Mouse (Mus musculus) cerebellum, adult 8-10 months (tissue): Measurements from ENCODE around the gene Gm26965.
"Not testable (repeated sequence)": the region's sequence is repeated elsewhere in the genome, so short reads cannot be mapped to it uniquely, and the experiment has no call there.

Source experiments
- DNase-seq: peaks from one replicate; pipeline ENCODE4 v3.0.0; 2022

Gene Gm26965

GRCm38 (mm10) chr13:67525753-67526410, at the start of gene Gm26965, which contains the start of gene Zfp87:
TSS of gene Gm26965 (minus strand) at chr13:67526151.
TSS of gene Zfp87 (minus strand) at chr13:67526177.
- peak; percentile 89 for DNase-seq

- no peak for DNase-seq
Measured at GRCm38 (mm10) chr13:67572591-67573189, 46.7 kb upstream of the Gm26965 start.

GRCm38 (mm10) chr13:67553730-67554129, 27.8 kb upstream of the Gm26965 start, which contains the start of gene Zfp748:
TSS of gene Zfp748 (minus strand) at chr13:67553830.
- no peak for DNase-seq

GRCm38 (mm10) chr13:67552505-67553346, 26.8 kb upstream of the Gm26965 start:
- peak; percentile 86 for DNase-seq

GRCm38 (mm10) chr13:67545941-67546340, 20.0 kb upstream of the Gm26965 start:
- DNase-seq, result no peak

- DNase-seq, result no peak
Measured at GRCm38 (mm10) chr13:67527049-67527730, 1.2 kb upstream of the Gm26965 start.

- DNase-seq, result no peak
Measured at GRCm38 (mm10) chr13:67500908-67501307, 25.0 kb downstream of the Gm26965 start.

GRCm38 (mm10) chr13:67500084-67500719, 25.7 kb downstream of the Gm26965 start, which contains the start of gene Zfp58:
TSS of gene Zfp58 (minus strand) at chr13:67500555.
- peak; percentile 75 for DNase-seq

- DNase-seq, result no peak
Measured at GRCm38 (mm10) chr13:67495631-67496030, 30.3 kb downstream of the Gm26965 start.

- DNase-seq, result no peak
Measured at GRCm38 (mm10) chr13:67484424-67484811, 41.5 kb downstream of the Gm26965 start.

- DNase-seq, result peak; percentile 83
Measured at GRCm38 (mm10) chr13:67483625-67484423, 42.1 kb downstream of the Gm26965 start, which contains the start of gene Zfp874b. TSS of gene Zfp874b (minus strand) at chr13:67484258.

GRCm38 (mm10) chr13:67481528-67481927, 44.4 kb downstream of the Gm26965 start:
- no peak for DNase-seq

- no peak for DNase-seq
Measured at GRCm38 (mm10) chr13:67469274-67469673, 56.7 kb downstream of the Gm26965 start.

GRCm38 (mm10) chr13:67463506-67464185, 62.3 kb downstream of the Gm26965 start:
- not testable (repeated sequence) for DNase-seq

GRCm38 (mm10) chr13:67452021-67452309, 74.0 kb downstream of the Gm26965 start:
- no peak for DNase-seq

- peak; percentile 88 for DNase-seq
Measured at GRCm38 (mm10) chr13:67451172-67452020, 74.6 kb downstream of the Gm26965 start, which contains the start of gene Zfp874a. TSS of gene Zfp874a (minus strand) at chr13:67451624.
